ENCODE assay signal across 20 mouse cellular contexts in the genomic region with DNA sequence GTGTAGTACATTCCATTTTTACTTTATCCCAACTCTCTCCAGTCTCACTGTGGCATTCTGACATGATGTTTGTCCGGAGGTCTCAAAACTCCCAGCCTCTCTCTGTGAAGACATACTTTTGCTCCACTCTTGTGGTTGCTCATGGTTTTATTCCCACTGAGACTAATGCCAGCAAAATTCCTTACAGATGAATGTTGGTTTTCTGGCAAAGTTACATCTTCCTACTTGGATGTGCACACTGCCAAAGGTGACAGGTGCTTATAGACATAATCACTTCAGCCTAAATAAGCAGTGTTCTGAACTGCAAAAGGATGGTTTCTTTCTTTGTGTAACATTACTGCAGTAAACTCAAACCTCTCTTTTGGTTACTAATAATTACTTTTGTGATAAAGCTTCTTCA.
DNase-seq lines count a peak whose midpoint lies in the region; TF ChIP-seq lines count a peak whose summit lies in the region.
"Had no signal": no experiment of that assay in that cellular context is flagged by ENCODE, and none has a peak within 500 bp of the region (broad histone marks: within the 10 kb centered on the region; RNA-seq: fewer than 3 reads in every experiment).

No protein-coding gene starts in this region.

- no peaks in the 10 kb centered on the region for H3K79me3 ChIP-seq in C2C12 (ENCODE audit: low read depth)

- H3ac ChIP-seq in C2C12 (ENCODE audit: control insufficient read depth, insufficient read length, low read depth) = no peak overlapping the region

- no peak overlapping the region for H3K4me3 ChIP-seq in C2C12 (ENCODE audit: insufficient read depth, poor library complexity, severe bottlenecking)
- H3K4me3 ChIP-seq: embryonic facial prominence, embryonic 10.5 days; embryonic facial prominence, embryonic 12.5 days; forebrain, embryonic 13.5 days; forebrain, embryonic 15.5 days had no signal

- no peaks in the 10 kb centered on the region for H3K36me3 ChIP-seq in C2C12 (ENCODE audit: control insufficient read depth, insufficient read depth)
- H3K36me3 ChIP-seq: embryonic facial prominence, embryonic 10.5 days; embryonic facial prominence, embryonic 12.5 days; forebrain, embryonic 15.5 days had no signal

- DNase-seq in cerebellum, adult 9-10 months = peak; percentile 15
- DNase-seq in cerebellum, postnatal 4 days (ENCODE audit: low spot score in 2 of 2) = no peak
- peak; percentile 47 for DNase-seq in brain, adult 2 months (ENCODE audit: low read depth, low spot score)
- DNase-seq in T-cell, adult 2 months (ENCODE audit: low spot score) = no peak
- no peak for DNase-seq in frontal cortex, adult 2 months (ENCODE audit: extremely low spot score in 1 of 2, low spot score in 1 of 2)
- no peak for DNase-seq in lung, postnatal 25 days (ENCODE audit: low spot score)
- DNase-seq: adrenal gland, adult 2 months; adrenal gland, postnatal 10 days; adrenal gland, postnatal 25 days; B cell, adult 2 months; cerebellum, adult 11 months; cerebellum, adult 9-11 months; cerebellum, postnatal 14 days; cerebellum, postnatal 36 days; forebrain, postnatal 0 days had no signal

- H3K79me2 ChIP-seq in C2C12 (ENCODE audit: control insufficient read depth, insufficient read depth) = no peaks in the 10 kb centered on the region

- TF ChIP-seq CTCF in C2C12 (IDR thresholded peaks at IDR 0.05; ENCODE audit: control insufficient read depth, insufficient read depth, insufficient read length) = no peak

- no peaks in the 10 kb centered on the region for H3K27me3 ChIP-seq in C2C12 (ENCODE audit: control insufficient read depth, insufficient read depth, insufficient read length)
- H3K27me3 ChIP-seq: embryonic facial prominence, embryonic 12.5 days; forebrain, embryonic 13.5 days; forebrain, embryonic 15.5 days had no signal

TF ChIP-seq in C2C12, 6 proteins besides CTCF, POLR2A, EP300 and RAD21:
- TF ChIP-seq MYOG (IDR thresholded peaks at IDR 0.05; ENCODE audit: control insufficient read depth, extremely low read depth, insufficient read length) (no peak), MYOD1 (IDR thresholded peaks at IDR 0.05; ENCODE audit: control insufficient read depth, insufficient read length, low read depth) (peak; percentile 53)

Comparison
In these comparisons a context has a peak if more than half of its experiments do, and no peak if none do; other contexts are left out.
1. DNase-seq: peak in cerebellum, adult 9-10 months (single experiment) and brain, adult 2 months (single experiment); none in cerebellum, postnatal 4 days (0 of 2), T-cell, adult 2 months (single experiment), frontal cortex, adult 2 months (0 of 2) and lung, postnatal 25 days (single experiment).